Mouse (Mus musculus): ENCODE results near the gene Dtnb.
A peak's percentile ranks its signal among the peaks of the same experiment; 100 is the strongest.

Dtnb gene

GRCm38 (mm10) chr12:3572581-3573397 lies 608 bp downstream of the Dtnb start:
- peak; percentile 38 for DNase-seq (ENCODE audit: low spot score)

- no peak for DNase-seq (ENCODE audit: low spot score)
Measured at GRCm38 (mm10) chr12:3573410-3573809, 1.2 kb downstream of the Dtnb start.

GRCm38 (mm10) chr12:3574670-3575069 lies 2.5 kb downstream of the Dtnb start:
- DNase-seq (ENCODE audit: low spot score) = no peak

- DNase-seq (ENCODE audit: low spot score) = no peak
Measured at GRCm38 (mm10) chr12:3579958-3580530, 7.9 kb downstream of the Dtnb start.

GRCm38 (mm10) chr12:3582604-3583003 lies 10.4 kb downstream of the Dtnb start:
- no peak for DNase-seq (ENCODE audit: low spot score)

- DNase-seq (ENCODE audit: low spot score) = no peak
Measured at GRCm38 (mm10) chr12:3585525-3585924, 13.3 kb downstream of the Dtnb start.

- DNase-seq (ENCODE audit: low spot score) = no peak
Measured at GRCm38 (mm10) chr12:3587010-3587409, 14.8 kb downstream of the Dtnb start.

GRCm38 (mm10) chr12:3590039-3590438 lies 17.9 kb downstream of the Dtnb start:
- no peak for DNase-seq (ENCODE audit: low spot score)

GRCm38 (mm10) chr12:3591595-3591994 lies 19.4 kb downstream of the Dtnb start:
- no peak for DNase-seq (ENCODE audit: low spot score)

- DNase-seq (ENCODE audit: low spot score) = no peak
Measured at GRCm38 (mm10) chr12:3602786-3603185, 30.6 kb downstream of the Dtnb start.

- DNase-seq (ENCODE audit: low spot score) = no peak
Measured at GRCm38 (mm10) chr12:3606202-3606601, 34.0 kb downstream of the Dtnb start.

- DNase-seq (ENCODE audit: low spot score) = no peak
Measured at GRCm38 (mm10) chr12:3609747-3610146, 37.6 kb downstream of the Dtnb start.

GRCm38 (mm10) chr12:3611871-3612270 lies 39.7 kb downstream of the Dtnb start:
- DNase-seq (ENCODE audit: low spot score) = no peak

GRCm38 (mm10) chr12:3615041-3615440 lies 42.9 kb downstream of the Dtnb start:
- no peak for DNase-seq (ENCODE audit: low spot score)

GRCm38 (mm10) chr12:3618144-3619020 lies 46.2 kb downstream of the Dtnb start:
- DNase-seq (ENCODE audit: low spot score) = no peak

GRCm38 (mm10) chr12:3619021-3619367 lies 46.8 kb downstream of the Dtnb start:
- DNase-seq (ENCODE audit: low spot score) = no peak

- DNase-seq (ENCODE audit: low spot score) = no peak
Measured at GRCm38 (mm10) chr12:3626880-3627279, 54.7 kb downstream of the Dtnb start.

GRCm38 (mm10) chr12:3641931-3642330 lies 69.8 kb downstream of the Dtnb start:
- no peak for DNase-seq (ENCODE audit: low spot score)

- no peak for DNase-seq (ENCODE audit: low spot score)
Measured at GRCm38 (mm10) chr12:3656799-3657198, 84.6 kb downstream of the Dtnb start.

GRCm38 (mm10) chr12:3657234-3657633 lies 85.1 kb downstream of the Dtnb start:
- DNase-seq (ENCODE audit: low spot score) = no peak

- no peak for DNase-seq (ENCODE audit: low spot score)
Measured at GRCm38 (mm10) chr12:3657786-3658185, 85.6 kb downstream of the Dtnb start.

GRCm38 (mm10) chr12:3659554-3660311 lies 87.6 kb downstream of the Dtnb start:
- no peak for DNase-seq (ENCODE audit: low spot score)
